Mouse (Mus musculus): ENCODE measurements around the gene Crnkl1. TPM values are rescaled to one million over a fixed set of nuclear protein-coding genes. Genes with fewer than 3 reads are reported as not detected.

The Crnkl1 gene
- polyA plus RNA-seq, 1 experiment from 2014 or later = 22.8 TPM

DNA sequence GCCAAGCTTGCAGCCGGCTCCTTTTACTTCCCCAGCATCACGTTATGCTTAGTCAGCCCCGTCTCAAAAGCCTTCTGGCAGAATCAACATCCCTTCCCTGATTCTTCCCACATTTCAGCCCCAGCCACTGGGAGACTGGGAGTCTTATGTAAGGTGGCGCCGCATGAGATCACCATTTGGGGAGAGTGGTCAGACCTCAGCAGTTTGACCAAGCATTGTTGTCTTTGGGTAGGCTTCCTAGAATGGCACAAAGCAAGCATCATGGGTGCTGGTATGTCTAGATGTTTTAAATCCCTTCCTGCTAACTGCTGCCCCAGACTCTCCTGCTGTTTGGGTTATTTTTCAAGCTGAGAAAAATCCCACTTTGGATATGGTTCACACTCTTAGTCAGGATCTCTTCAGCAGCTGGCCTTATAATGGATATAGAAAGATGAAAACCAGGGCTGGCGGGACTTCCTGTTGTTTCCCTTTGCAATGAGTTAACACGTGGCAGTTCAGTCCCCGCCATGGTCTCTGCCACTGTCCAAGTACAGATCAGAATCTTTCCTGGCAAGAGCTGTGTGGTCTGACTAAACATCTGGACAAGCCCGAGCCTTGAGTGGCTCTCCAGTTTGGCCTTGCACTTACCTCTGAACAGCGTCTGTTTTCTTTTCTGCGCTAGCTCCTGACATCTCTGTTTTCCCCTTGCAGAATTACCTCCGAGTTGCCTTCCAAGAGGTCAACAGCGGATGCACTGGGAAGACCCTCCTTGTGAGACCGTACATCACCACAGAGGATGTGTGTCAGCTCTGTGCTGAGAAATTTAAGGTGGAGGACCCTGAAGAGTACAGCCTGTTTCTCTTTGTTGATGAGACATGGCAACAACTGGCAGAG lies 49.7 kb downstream of the Crnkl1 start:
- Histone ChIP-seq H3K27ac (ENCODE audit: low read depth) (peak overlapping the region; percentile 49), H3K4me2 (ENCODE audit: low read length) (no peak overlapping the region), H3K9ac (ENCODE audit: low read length) (no peak overlapping the region), H3K9me3 (ENCODE audit: control insufficient read depth, low read length) (no peaks in the 10 kb centered on the region), H3K4me3 (ENCODE audit: low read depth, low read length) (no peak overlapping the region), H3K36me3 (ENCODE audit: control insufficient read depth, insufficient read depth, low read length) (peaks cover 33% of the 10 kb centered on the region), H3K4me1 (replicated peaks; ENCODE audit: control insufficient read depth, insufficient read depth, low read length) (peaks cover 39% of the 10 kb centered on the region), H3K27me3 (replicated peaks; ENCODE audit: control insufficient read depth, insufficient read depth, low read length) (no peaks in the 10 kb centered on the region)
- no peak; the same call in 1 of the 2 replicates for ATAC-seq (replicated peaks; ENCODE audit: low FRiP score, low TSS enrichment, low read depth)
- no peak for DNase-seq (ENCODE audit: low spot score)
- WGBS = 39% methylated on average over 14 of the region's 14 CpGs

DNA sequence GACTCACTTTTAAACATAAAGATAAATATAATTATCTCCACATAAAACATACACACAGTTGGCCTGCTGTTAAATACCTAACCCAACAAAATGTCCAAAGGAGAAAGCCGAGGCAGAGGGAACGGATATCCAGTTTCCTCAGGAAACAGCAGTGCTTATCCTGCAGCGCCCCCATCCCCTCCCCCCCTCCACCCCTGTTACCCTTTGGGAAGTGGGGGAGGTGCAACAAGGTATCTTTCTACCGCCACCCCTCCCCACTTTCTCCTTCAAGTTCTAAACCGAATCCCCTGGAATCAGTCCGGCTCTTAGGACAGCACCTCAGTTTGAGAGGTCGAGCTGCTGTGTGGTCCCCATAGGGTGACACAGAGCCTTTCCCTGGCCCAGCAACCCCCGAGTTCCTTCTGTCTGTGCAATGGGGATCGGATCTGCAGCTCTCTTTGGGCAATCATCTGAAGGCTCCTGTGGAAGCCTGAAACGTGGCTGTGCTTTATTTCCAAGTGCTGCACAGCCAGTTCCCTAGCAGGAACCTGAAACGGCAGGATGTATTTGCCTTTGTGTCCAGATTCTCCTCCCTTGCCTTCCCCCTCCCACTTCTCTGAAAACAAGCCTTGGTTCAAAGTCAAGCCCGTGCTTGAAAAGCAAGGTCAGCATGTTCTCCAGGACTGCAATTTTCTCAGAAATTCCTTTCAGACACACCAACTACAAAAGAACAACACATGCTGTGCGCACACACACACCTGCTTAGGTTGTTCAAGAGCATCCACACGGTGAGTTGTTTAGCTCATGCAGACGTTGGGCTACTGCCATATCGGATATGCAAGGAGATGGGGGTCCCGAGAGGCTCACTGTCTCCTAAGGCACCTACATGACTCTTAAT lies 50.5 kb downstream of the Crnkl1 start:
- Histone ChIP-seq H3K9me3 (ENCODE audit: control insufficient read depth, low read length) (no peaks in the 10 kb centered on the region), H3K9ac (ENCODE audit: low read length) (no peak overlapping the region), H3K4me1 (replicated peaks; ENCODE audit: control insufficient read depth, insufficient read depth, low read length) (peaks cover 37% of the 10 kb centered on the region), H3K4me3 (ENCODE audit: low read depth, low read length) (no peak overlapping the region), H3K4me2 (ENCODE audit: low read length) (no peak overlapping the region), H3K27ac (ENCODE audit: low read depth) (peak overlapping the region; percentile 49), H3K36me3 (ENCODE audit: control insufficient read depth, insufficient read depth, low read length) (peaks cover 42% of the 10 kb centered on the region), H3K27me3 (replicated peaks; ENCODE audit: control insufficient read depth, insufficient read depth, low read length) (no peaks in the 10 kb centered on the region)
- WGBS = 42% methylated on average over 17 of the region's 17 CpGs
- no peak for DNase-seq (ENCODE audit: low spot score)
- no peak for ATAC-seq (replicated peaks; ENCODE audit: low FRiP score, low TSS enrichment, low read depth)

GRCm38 (mm10) chr2:145882398-145882797 lies 52.4 kb downstream of the Crnkl1 start:
- DNase-seq (ENCODE audit: low spot score) (no peak), ATAC-seq (replicated peaks; ENCODE audit: low FRiP score, low TSS enrichment, low read depth) (no peak)
- Histone ChIP-seq H3K4me1 (replicated peaks; ENCODE audit: control insufficient read depth, insufficient read depth, low read length) (peaks cover 23% of the 10 kb centered on the region), H3K4me3 (ENCODE audit: low read depth, low read length) (no peak overlapping the region), H3K9me3 (ENCODE audit: control insufficient read depth, low read length) (no peaks in the 10 kb centered on the region), H3K4me2 (ENCODE audit: low read length) (no peak overlapping the region), H3K27ac (ENCODE audit: low read depth) (no peak overlapping the region), H3K9ac (ENCODE audit: low read length) (no peak overlapping the region), H3K36me3 (ENCODE audit: control insufficient read depth, insufficient read depth, low read length) (peaks cover 61% of the 10 kb centered on the region), H3K27me3 (replicated peaks; ENCODE audit: control insufficient read depth, insufficient read depth, low read length) (no peaks in the 10 kb centered on the region)
- 20% methylated on average over 2 of the region's 2 CpGs for WGBS

DNA sequence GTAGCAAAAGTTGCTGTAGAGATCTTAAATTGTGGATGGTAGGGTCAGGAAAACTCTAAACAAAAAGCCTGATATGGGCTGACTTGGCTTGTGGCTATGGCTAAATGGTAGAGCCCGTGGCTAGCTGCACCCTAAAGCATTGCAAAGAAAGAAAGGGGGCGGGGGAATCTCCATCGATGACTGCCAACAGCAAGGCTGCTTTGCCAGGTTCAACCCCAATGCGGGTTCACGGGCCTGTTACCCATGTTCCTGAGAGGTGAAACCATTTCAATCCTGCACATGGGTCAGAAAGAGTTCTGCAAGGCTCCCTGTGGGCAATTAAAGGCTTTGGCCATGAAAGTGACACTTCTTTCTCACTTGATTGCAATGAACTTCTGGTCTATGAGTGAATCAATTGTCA lies 52.9 kb downstream of the Crnkl1 start:
- H3K27me3 ChIP-seq (replicated peaks; ENCODE audit: control insufficient read depth, insufficient read depth, low read length) = no peaks in the 10 kb centered on the region
- DNase-seq (ENCODE audit: low spot score) = peak; percentile 21
- no peak overlapping the region for H3K4me2 ChIP-seq (ENCODE audit: low read length)
- 91% methylated on average over 5 of the region's 5 CpGs for WGBS
- H3K36me3 ChIP-seq (ENCODE audit: control insufficient read depth, insufficient read depth, low read length) = peaks cover 61% of the 10 kb centered on the region
- no peak overlapping the region for H3K9ac ChIP-seq (ENCODE audit: low read length)
- peaks cover 23% of the 10 kb centered on the region for H3K4me1 ChIP-seq (replicated peaks; ENCODE audit: control insufficient read depth, insufficient read depth, low read length)
- no peaks in the 10 kb centered on the region for H3K9me3 ChIP-seq (ENCODE audit: control insufficient read depth, low read length)
- H3K27ac ChIP-seq (ENCODE audit: low read depth) = no peak overlapping the region
- ATAC-seq (replicated peaks; ENCODE audit: low FRiP score, low TSS enrichment, low read depth) = no peak
- H3K4me3 ChIP-seq (ENCODE audit: low read depth, low read length) = no peak overlapping the region

GRCm38 (mm10) chr2:145880887-145881747 lies 53.7 kb downstream of the Crnkl1 start:
- H3K4me1 ChIP-seq (replicated peaks; ENCODE audit: control insufficient read depth, insufficient read depth, low read length) = peaks cover 23% of the 10 kb centered on the region
- no peak overlapping the region for H3K9ac ChIP-seq (ENCODE audit: low read length)
- no peaks in the 10 kb centered on the region for H3K9me3 ChIP-seq (ENCODE audit: control insufficient read depth, low read length)
- DNase-seq (ENCODE audit: low spot score) = peak; percentile 47
- H3K4me2 ChIP-seq (ENCODE audit: low read length) = no peak overlapping the region
- 83% methylated on average over 11 of the region's 11 CpGs for WGBS
- H3K27me3 ChIP-seq (replicated peaks; ENCODE audit: control insufficient read depth, insufficient read depth, low read length) = no peaks in the 10 kb centered on the region
- no peak for ATAC-seq (replicated peaks; ENCODE audit: low FRiP score, low TSS enrichment, low read depth)
- no peak overlapping the region for H3K27ac ChIP-seq (ENCODE audit: low read depth)
- H3K36me3 ChIP-seq (ENCODE audit: control insufficient read depth, insufficient read depth, low read length) = peaks cover 61% of the 10 kb centered on the region
- no peak overlapping the region for H3K4me3 ChIP-seq (ENCODE audit: low read depth, low read length)

- ATAC-seq (replicated peaks; ENCODE audit: low FRiP score, low TSS enrichment, low read depth) = no peak
- no peak overlapping the region for H3K9ac ChIP-seq (ENCODE audit: low read length)
- H3K4me1 ChIP-seq (replicated peaks; ENCODE audit: control insufficient read depth, insufficient read depth, low read length) = 0 out of 2 replicates have a peak, but pooled peaks cover 4% of the 10 kb centered on the region
- no peak overlapping the region for H3K4me2 ChIP-seq (ENCODE audit: low read length)
- no peaks in the 10 kb centered on the region for H3K27me3 ChIP-seq (replicated peaks; ENCODE audit: control insufficient read depth, insufficient read depth, low read length)
- no peak overlapping the region for H3K27ac ChIP-seq (ENCODE audit: low read depth)
- peaks cover 53% of the 10 kb centered on the region for H3K36me3 ChIP-seq (ENCODE audit: control insufficient read depth, insufficient read depth, low read length)
- WGBS = 95% methylated on average over 3 of the region's 3 CpGs
- H3K4me3 ChIP-seq (ENCODE audit: low read depth, low read length) = no peak overlapping the region
- DNase-seq (ENCODE audit: low spot score) = no peak
- no peaks in the 10 kb centered on the region for H3K9me3 ChIP-seq (ENCODE audit: control insufficient read depth, low read length)
Measured at GRCm38 (mm10) chr2:145877191-145877590, 57.6 kb downstream of the Crnkl1 start.

GRCm38 (mm10) chr2:145874879-145875482 lies 59.8 kb downstream of the Crnkl1 start:
- 0 out of 2 replicates have a peak, but pooled peaks cover 4% of the 10 kb centered on the region for H3K4me1 ChIP-seq (replicated peaks; ENCODE audit: control insufficient read depth, insufficient read depth, low read length)
- DNase-seq (ENCODE audit: low spot score) (peak; percentile 24), ATAC-seq (replicated peaks; ENCODE audit: low FRiP score, low TSS enrichment, low read depth) (no peak)
- no peaks in the 10 kb centered on the region for H3K9me3 ChIP-seq (ENCODE audit: control insufficient read depth, low read length)
- no peak overlapping the region for H3K9ac ChIP-seq (ENCODE audit: low read length)
- WGBS = 44% methylated on average over 3 of the region's 3 CpGs
- no peaks in the 10 kb centered on the region for H3K27me3 ChIP-seq (replicated peaks; ENCODE audit: control insufficient read depth, insufficient read depth, low read length)
- H3K4me3 ChIP-seq (ENCODE audit: low read depth, low read length) = no peak overlapping the region
- H3K36me3 ChIP-seq (ENCODE audit: control insufficient read depth, insufficient read depth, low read length) = peaks cover 42% of the 10 kb centered on the region
- H3K27ac ChIP-seq (ENCODE audit: low read depth) = no peak overlapping the region
- no peak overlapping the region for H3K4me2 ChIP-seq (ENCODE audit: low read length)

GRCm38 (mm10) chr2:145873953-145874352 lies 60.9 kb downstream of the Crnkl1 start:
- ATAC-seq (replicated peaks; ENCODE audit: low FRiP score, low TSS enrichment, low read depth) = no peak
- Histone ChIP-seq H3K9me3 (ENCODE audit: control insufficient read depth, low read length) (no peaks in the 10 kb centered on the region), H3K36me3 (ENCODE audit: control insufficient read depth, insufficient read depth, low read length) (peaks cover 39% of the 10 kb centered on the region), H3K27me3 (replicated peaks; ENCODE audit: control insufficient read depth, insufficient read depth, low read length) (no peaks in the 10 kb centered on the region), H3K4me1 (replicated peaks; ENCODE audit: control insufficient read depth, insufficient read depth, low read length) (0 out of 2 replicates have a peak, but pooled peaks cover 4% of the 10 kb centered on the region), H3K9ac (ENCODE audit: low read length) (no peak overlapping the region), H3K4me3 (ENCODE audit: low read depth, low read length) (no peak overlapping the region), H3K4me2 (ENCODE audit: low read length) (no peak overlapping the region), H3K27ac (ENCODE audit: low read depth) (no peak overlapping the region)
- 81% methylated on average over 1 of the region's 1 CpGs for WGBS
- no peak for DNase-seq (ENCODE audit: low spot score)
